27 mouse cellular contexts compared by ENCODE assay signal in genomic region chr2:128247967-128248366, GRCm38 (mm10).
DNase-seq lines count a peak whose midpoint lies in the region; ATAC-seq lines count a peak whose summit lies in the region.
"Had no signal": no experiment of that assay in that cellular context is flagged by ENCODE, and none has a peak within 500 bp of the region (broad histone marks: within the 10 kb centered on the region; RNA-seq: fewer than 3 reads in every experiment).

No protein-coding gene starts in this region.

- H3K36me3 ChIP-seq in midbrain, embryonic 14.5 days (ENCODE audit: control insufficient read depth, insufficient read depth, low read length) = no peaks in the 10 kb centered on the region
- no peaks in the 10 kb centered on the region for H3K36me3 ChIP-seq in midbrain, embryonic 11.5 days (ENCODE audit: control insufficient read depth, insufficient read depth, low read length)
- no peaks in the 10 kb centered on the region for H3K36me3 ChIP-seq in limb, embryonic 10.5 days
- H3K36me3 ChIP-seq: embryonic facial prominence, embryonic 12.5 days; heart, embryonic 15.5 days; kidney, embryonic 15.5 days; limb, embryonic 13.5 days; liver, embryonic 12.5 days; midbrain, embryonic 12.5 days; neural tube, embryonic 15.5 days had no signal

- no peak overlapping the region for H3K9ac ChIP-seq in midbrain, embryonic 14.5 days (replicated peaks; ENCODE audit: low read length)
- H3K9ac ChIP-seq in midbrain, embryonic 11.5 days (ENCODE audit: low read length) = no peak overlapping the region
- H3K9ac ChIP-seq: embryonic facial prominence, embryonic 12.5 days; heart, embryonic 15.5 days; hindbrain, embryonic 14.5 days; kidney, embryonic 15.5 days; limb, embryonic 13.5 days; liver, embryonic 12.5 days; liver, postnatal 0 days; midbrain, embryonic 12.5 days; neural tube, embryonic 15.5 days had no signal

- peak; percentile 48 for DNase-seq in heart, adult 8-10 months (ENCODE audit: low spot score)
- no peak for DNase-seq in heart, postnatal 25 days (ENCODE audit: low spot score)
- peak; percentile 23 for DNase-seq in midbrain, embryonic 14.5 days
- DNase-seq in midbrain, embryonic 11.5 days (ENCODE audit: low spot score, missing footprints) = no peak
- no peak for DNase-seq in limb, embryonic 10.5 days (ENCODE audit: low spot score)
- no peak for DNase-seq in layer of hippocampus, adult 9-10 months (ENCODE audit: low spot score)
- DNase-seq in adrenal gland, postnatal 4 days (ENCODE audit: low spot score in 2 of 2) = no peak
- DNase-seq: adrenal gland, postnatal 25 days; B cell, adult 2 months; cerebellum, adult 8-10 months; cerebellum, postnatal 25 days; liver, postnatal 0 days; lung, postnatal 36 days; right cerebral cortex, adult 18-20 months; spleen, adult 18-20 months; thymus, postnatal 25 days had no signal

- H3K4me1 ChIP-seq in midbrain, embryonic 14.5 days (ENCODE audit: control insufficient read depth, insufficient read depth, low read length) = no peaks in the 10 kb centered on the region
- no peaks in the 10 kb centered on the region for H3K4me1 ChIP-seq in midbrain, embryonic 11.5 days (ENCODE audit: control insufficient read depth, insufficient read depth, low read length)
- peaks cover 10% of the 10 kb centered on the region for H3K4me1 ChIP-seq in limb, embryonic 10.5 days
- H3K4me1 ChIP-seq: embryonic facial prominence, embryonic 12.5 days; liver, embryonic 12.5 days had no signal

- H3K4me2 ChIP-seq in midbrain, embryonic 14.5 days (ENCODE audit: low read length) = no peak overlapping the region
- no peak overlapping the region for H3K4me2 ChIP-seq in midbrain, embryonic 11.5 days
- H3K4me2 ChIP-seq: embryonic facial prominence, embryonic 12.5 days; heart, embryonic 15.5 days; hindbrain, embryonic 14.5 days; kidney, embryonic 15.5 days; limb, embryonic 13.5 days; liver, embryonic 12.5 days; midbrain, embryonic 12.5 days; neural tube, embryonic 15.5 days had no signal

- no peak overlapping the region for H3K4me3 ChIP-seq in midbrain, embryonic 14.5 days (replicated peaks; ENCODE audit: low read depth, low read length)
- no peak overlapping the region for H3K4me3 ChIP-seq in midbrain, embryonic 11.5 days (ENCODE audit: low read depth, low read length)
- no peak overlapping the region for H3K4me3 ChIP-seq in limb, embryonic 10.5 days
- H3K4me3 ChIP-seq: embryonic facial prominence, embryonic 12.5 days; heart, embryonic 15.5 days; kidney, embryonic 15.5 days; left cerebral cortex, adult 2 months; limb, embryonic 13.5 days; liver, embryonic 12.5 days; midbrain, embryonic 12.5 days; neural tube, embryonic 15.5 days had no signal

- no peak overlapping the region for H3K27ac ChIP-seq in midbrain, embryonic 14.5 days (replicated peaks; ENCODE audit: low read depth, low read length)
- no peak overlapping the region for H3K27ac ChIP-seq in midbrain, embryonic 11.5 days (ENCODE audit: low read depth, low read length)
- H3K27ac ChIP-seq in limb, embryonic 10.5 days = 0 out of 2 replicates have a peak overlapping the region, but pooled peaks have one; percentile 5
- H3K27ac ChIP-seq: embryonic facial prominence, embryonic 12.5 days; heart, embryonic 15.5 days; hindbrain, embryonic 14.5 days; kidney, embryonic 15.5 days; left cerebral cortex, adult 2 months; limb, embryonic 13.5 days; liver, embryonic 12.5 days; midbrain, embryonic 12.5 days; neural tube, embryonic 15.5 days had no signal

- H3K27me3 ChIP-seq in midbrain, embryonic 14.5 days (ENCODE audit: control insufficient read depth, insufficient read depth, low read length) = no peaks in the 10 kb centered on the region
- H3K27me3 ChIP-seq in midbrain, embryonic 11.5 days (ENCODE audit: control insufficient read depth, insufficient read depth, low read length) = no peaks in the 10 kb centered on the region
- no peaks in the 10 kb centered on the region for H3K27me3 ChIP-seq in limb, embryonic 10.5 days (ENCODE audit: low read depth, poor library complexity, severe bottlenecking)
- H3K27me3 ChIP-seq: embryonic facial prominence, embryonic 12.5 days; heart, embryonic 15.5 days; kidney, embryonic 15.5 days; limb, embryonic 13.5 days; liver, embryonic 12.5 days; midbrain, embryonic 12.5 days; neural tube, embryonic 15.5 days had no signal

- no peak for ATAC-seq in midbrain, embryonic 14.5 days (ENCODE audit: low FRiP score, low TSS enrichment)
- ATAC-seq in midbrain, embryonic 11.5 days (ENCODE audit: low FRiP score) = no peak
- ATAC-seq: forebrain, embryonic 16.5 days; intestine, postnatal 0 days; liver, embryonic 12.5 days; liver, postnatal 0 days had no signal

- H3K9me3 ChIP-seq in midbrain, embryonic 14.5 days (ENCODE audit: control insufficient read depth, low read length) = 0 out of 2 replicates have a peak, but pooled peaks cover 3% of the 10 kb centered on the region
- H3K9me3 ChIP-seq in midbrain, embryonic 11.5 days (ENCODE audit: control insufficient read depth, low read length) = no peaks in the 10 kb centered on the region
- no peaks in the 10 kb centered on the region for H3K9me3 ChIP-seq in limb, embryonic 10.5 days (replicated peaks)
- H3K9me3 ChIP-seq: embryonic facial prominence, embryonic 12.5 days; heart, embryonic 15.5 days; kidney, embryonic 15.5 days; liver, embryonic 12.5 days; midbrain, embryonic 12.5 days; neural tube, embryonic 15.5 days had no signal

- intact Hi-C loops in heart, postnatal 25 days (cut with DNase I) = loop anchor here (2.0 to 5.0 kb wide), 5 partner anchors 25 to 147 kb away; partner anchors contain the start of gene Bcl2l11

- WGBS in midbrain, embryonic 14.5 days = 46% methylated on average over 4 of the region's 4 CpGs
- WGBS in midbrain, embryonic 11.5 days = 66% methylated on average over 4 of the region's 4 CpGs
- WGBS in limb, embryonic 10.5 days = 20% methylated on average over 4 of the region's 4 CpGs

Comparison
In these comparisons a context has a peak if more than half of its experiments do, and no peak if none do; other contexts are left out.
1. DNase-seq: peak in heart, adult 8-10 months (single experiment) and midbrain, embryonic 14.5 days (single experiment); none in heart, postnatal 25 days (single experiment), midbrain, embryonic 11.5 days (single experiment), limb, embryonic 10.5 days (single experiment), layer of hippocampus, adult 9-10 months (single experiment) and adrenal gland, postnatal 4 days (0 of 2).